Mouse (Mus musculus): ENCODE measurements around the gene Epb42. TPM values are rescaled to one million over a fixed set of nuclear protein-coding genes. Genes with fewer than 3 reads are reported as not detected.

Gene Epb42
- total and polyA plus RNA-seq, 3 experiments, result not detected

DNA sequence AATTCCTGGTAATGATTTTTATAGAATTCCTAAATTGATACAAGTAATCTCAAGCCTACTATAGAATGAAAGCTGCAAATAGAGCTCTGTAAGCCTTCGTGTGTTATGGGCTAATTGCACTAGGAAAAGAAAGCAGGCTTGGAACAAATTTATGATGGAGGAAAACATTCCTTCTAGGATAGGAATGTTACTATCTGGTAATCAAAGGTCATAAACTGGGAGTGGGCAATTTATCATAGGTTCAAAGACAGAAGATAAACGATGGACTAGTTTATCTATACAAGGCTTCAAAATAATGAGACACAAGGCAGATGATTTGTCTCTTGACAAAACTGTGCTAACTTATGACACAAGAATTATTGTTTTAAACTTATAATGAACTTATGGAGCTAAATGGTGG lies 24.4 kb upstream of the Epb42 start:
- TF ChIP-seq MAX (IDR thresholded peaks at IDR 0.05; ENCODE audit: low read length) (no peak), MEF2A (IDR thresholded peaks at IDR 0.05; ENCODE audit: borderline replicate concordance, low read depth, low read length) (no peak), TBP (conservative IDR thresholded peaks at IDR 0.05; ENCODE audit: low read depth, low read length) (no peak), BHLHE40 (IDR thresholded peaks at IDR 0.05; ENCODE audit: low read depth, low read length) (no peak), ELF1 (IDR thresholded peaks at IDR 0.05; ENCODE audit: low read depth, low read length) (no peak), SMC3 (IDR thresholded peaks at IDR 0.05; ENCODE audit: low read depth, low read length) (no peak), SIN3A (IDR thresholded peaks at IDR 0.05; ENCODE audit: low read length) (no peak), UBTF (IDR thresholded peaks at IDR 0.05; ENCODE audit: low read depth, low read length) (no peak), ZNF384 (IDR thresholded peaks at IDR 0.05; ENCODE audit: low read depth, low read length) (no peak), E2F4 (IDR thresholded peaks at IDR 0.05; ENCODE audit: insufficient replicate concordance, low read depth, low read length) (no peak), MYC (IDR thresholded peaks at IDR 0.05; ENCODE audit: low read depth, low read length) (no peak)
- dilution Hi-C loops (cut with MboI; ENCODE audit: extremely low pct_ligation_motif_present, extremely low pct_unique_long_range_greater_than_20kb, low sequenced_read_pairs) (no loop called here), in situ Hi-C loops (cut with MboI; ENCODE audit: low pct_ligation_motif_present, low pct_unique_long_range_greater_than_20kb, low sequenced_read_pairs) (no loop called here)

DNA sequence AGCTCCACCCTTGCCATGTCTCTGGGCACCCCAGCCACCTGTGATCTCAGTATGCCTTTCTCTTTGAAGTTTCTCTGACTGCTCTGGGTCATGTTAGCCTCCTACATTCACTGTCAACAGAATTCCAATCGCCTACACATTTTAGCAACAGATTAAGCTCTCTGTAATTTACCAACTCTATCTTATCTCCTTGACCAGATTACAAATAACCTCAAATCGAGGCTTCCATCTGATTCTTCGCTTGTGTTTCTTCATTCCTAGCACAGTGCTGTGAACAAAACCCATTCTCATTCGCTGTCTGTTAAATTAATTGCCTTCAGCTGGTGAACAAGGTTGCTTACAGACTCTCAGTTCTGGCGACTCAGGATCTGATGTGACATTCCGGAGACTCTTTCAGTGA lies 21.1 kb upstream of the Epb42 start:
- no peak for DNase-seq (ENCODE audit: extremely low read depth)
- Histone ChIP-seq H3K27me3 (replicated peaks) (peaks cover 10% of the 10 kb centered on the region), H3K9me3 (replicated peaks; ENCODE audit: low read length) (no peaks in the 10 kb centered on the region), H3K79me2 (replicated peaks; ENCODE audit: control insufficient read depth, extremely low read depth, insufficient read depth, poor library complexity, severe bottlenecking) (no peaks in the 10 kb centered on the region), H3K4me1 (ENCODE audit: control insufficient read depth in 1 of 2, insufficient read depth in 2 of 2) (peaks cover 0 to 2% of the 10 kb centered on the region in 2 experiments; a peak in 1 of 4 replicates), H3K4me2 (ENCODE audit: insufficient read depth, low read depth, poor library complexity, severe bottlenecking) (no peak overlapping the region), H3K36me3 (replicated peaks in 1 of 2; ENCODE audit: control insufficient read depth in 1 of 2, insufficient read depth in 1 of 2, low read length in 1 of 2) (no peaks in the 10 kb centered on the region), H3K4me3 (replicated peaks in 1 of 3; ENCODE audit: low read depth in 2 of 3, low read length in 2 of 3, poor library complexity in 1 of 3) (no peak overlapping the region), H3K9ac (ENCODE audit: insufficient read depth, low read depth) (no peak overlapping the region), H3K27ac (ENCODE audit: insufficient read depth, low read depth) (no peak overlapping the region)
- TF ChIP-seq BHLHE40 (IDR thresholded peaks at IDR 0.05; ENCODE audit: low read depth, low read length) (no peak), SIN3A (IDR thresholded peaks at IDR 0.05; ENCODE audit: low read length) (no peak), RAD21 (IDR thresholded peaks at IDR 0.05; ENCODE audit: low read depth, low read length) (no peak), MYC (IDR thresholded peaks at IDR 0.05; ENCODE audit: low read depth, low read length) (no peak), ZKSCAN1 (IDR thresholded peaks at IDR 0.05; ENCODE audit: borderline replicate concordance, low read depth, low read length) (no peak), GABPA (IDR thresholded peaks at IDR 0.05; ENCODE audit: insufficient replicate concordance, low read depth, low read length) (no peak), SMC3 (IDR thresholded peaks at IDR 0.05; ENCODE audit: low read depth, low read length) (no peak), USF2 (conservative IDR thresholded peaks at IDR 0.05; ENCODE audit: low read depth, low read length) (no peak), NELFE (IDR thresholded peaks at IDR 0.05; ENCODE audit: low read depth, low read length) (no peak), EP300 (IDR thresholded peaks at IDR 0.05; ENCODE audit: low read length) (no peak), MAFK (IDR thresholded peaks at IDR 0.05; ENCODE audit: insufficient replicate concordance, low read length) (no peak), RCOR1 (conservative IDR thresholded peaks at IDR 0.05; ENCODE audit: low read depth, low read length) (no peak), USF1 (IDR thresholded peaks at IDR 0.05; ENCODE audit: low read depth, low read length) (no peak), ETS1 (conservative IDR thresholded peaks at IDR 0.05; ENCODE audit: low read depth, low read length) (no peak)
- in situ Hi-C loops (cut with MboI; ENCODE audit: low pct_ligation_motif_present, low pct_unique_long_range_greater_than_20kb, low sequenced_read_pairs) (no loop called here), dilution Hi-C loops (cut with MboI; ENCODE audit: extremely low pct_ligation_motif_present, extremely low pct_unique_long_range_greater_than_20kb, low sequenced_read_pairs) (no loop called here)

More for the DNA sequence above, 24.4 kb upstream of the Epb42 start:
- H3K4me3 ChIP-seq (replicated peaks in 1 of 3; ENCODE audit: low read depth in 2 of 3, low read length in 2 of 3, poor library complexity in 1 of 3), result no peak overlapping the region
- H3K27ac ChIP-seq (ENCODE audit: insufficient read depth, low read depth), result no peak overlapping the region
- H3K36me3 ChIP-seq (replicated peaks in 1 of 2; ENCODE audit: control insufficient read depth in 1 of 2, insufficient read depth in 1 of 2, low read length in 1 of 2), result no peaks in the 10 kb centered on the region
- H3K4me1 ChIP-seq (ENCODE audit: control insufficient read depth in 1 of 2, insufficient read depth in 2 of 2), result no peaks in the 10 kb centered on the region
- H3K79me2 ChIP-seq (replicated peaks; ENCODE audit: control insufficient read depth, extremely low read depth, insufficient read depth, poor library complexity, severe bottlenecking), result no peaks in the 10 kb centered on the region
- peaks cover 12% of the 10 kb centered on the region for H3K27me3 ChIP-seq (replicated peaks)
- no peak overlapping the region for H3K4me2 ChIP-seq (ENCODE audit: insufficient read depth, low read depth, poor library complexity, severe bottlenecking)
- DNase-seq (ENCODE audit: extremely low read depth), result no peak
- H3K9ac ChIP-seq (ENCODE audit: insufficient read depth, low read depth), result no peak overlapping the region
- no peaks in the 10 kb centered on the region for H3K9me3 ChIP-seq (replicated peaks; ENCODE audit: low read length)
